Mouse (Mus musculus): ENCODE measurements around the gene Sec11a. TPM values are rescaled to one million over a fixed set of nuclear protein-coding genes. Genes with fewer than 3 reads are reported as not detected.

The Sec11a gene
- total RNA-seq, 1 experiment: 171 TPM

DNA sequence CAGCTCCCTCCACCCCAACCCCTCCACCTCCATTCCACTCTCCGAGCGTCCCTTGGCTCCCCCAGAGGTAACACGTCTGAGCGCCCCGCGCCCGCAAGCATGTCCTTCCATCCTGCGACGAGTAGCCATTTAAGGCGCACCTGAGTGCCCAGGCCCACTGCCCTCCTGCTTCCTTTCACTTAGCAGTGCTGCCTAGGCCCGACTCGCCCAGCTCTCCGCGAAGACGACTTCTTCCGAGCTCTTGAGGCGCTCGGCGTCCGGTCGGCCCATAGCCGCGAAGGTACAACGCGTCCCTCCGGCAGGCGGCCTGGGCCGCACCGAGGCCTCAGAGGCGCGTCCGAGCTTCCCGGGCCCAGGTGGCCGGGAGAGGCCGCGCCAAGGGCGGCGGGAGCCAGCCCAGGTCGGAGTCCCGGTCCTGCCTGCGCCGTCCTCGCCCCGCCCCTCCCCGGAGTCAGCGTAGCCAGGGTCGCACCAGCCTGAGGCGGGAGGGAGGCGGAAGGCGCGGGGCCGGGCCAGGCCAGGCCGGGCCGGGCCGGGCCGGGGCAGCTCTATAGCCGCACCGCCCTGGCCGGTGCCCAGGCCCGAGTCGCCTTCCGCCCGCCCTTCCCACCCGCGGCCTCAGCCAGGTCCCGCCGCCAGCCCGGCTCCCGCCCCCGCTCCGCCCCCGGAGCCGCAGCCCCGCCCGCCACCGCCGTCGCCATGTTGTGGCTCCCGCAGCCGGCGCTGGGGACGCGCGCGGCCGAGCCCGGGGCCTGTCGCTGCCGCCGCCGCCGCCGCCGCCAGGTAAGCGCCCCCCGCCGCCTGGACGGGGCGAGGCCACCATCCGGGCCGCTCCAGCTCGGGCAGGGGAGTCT, 45.6 kb upstream of the Sec11a start, which contains the start of gene Zfp592:
Gene Zfp592 (plus strand): TSS at position 702 of the 854 bp plus-strand sequence.
- H3K4me1 ChIP-seq (ENCODE audit: control insufficient read depth in 2 of 2, insufficient read depth in 2 of 2, low read length in 2 of 2, poor library complexity in 1 of 2): peaks cover 0 to 3% of the 10 kb centered on the region in 2 experiments; a peak in 2 of 4 replicates
- no peaks in the 10 kb centered on the region for H3K36me3 ChIP-seq (ENCODE audit: control insufficient read depth, insufficient read depth, low read length, poor library complexity, severe bottlenecking)
- in situ Hi-C loops (cut with MboI; ENCODE audit: low sequenced_read_pairs in 2 of 2, unreplicated experiment in 2 of 2): no loop called here
- no peaks in the 10 kb centered on the region for H3K9me3 ChIP-seq (ENCODE audit: control insufficient read depth, insufficient read depth, low read depth, low read length)
- H3K4me3 ChIP-seq (ENCODE audit: insufficient read depth in 1 of 2, low read depth in 1 of 2, low read length in 2 of 2, poor library complexity in 1 of 2, severe bottlenecking in 1 of 2): peak within 1 kb of the TSS; percentile 99 to 100
- peak; percentile 34 for DNase-seq (ENCODE audit: low read depth, low spot score)
- peak within 1 kb of the TSS; percentile 94 for H3K9ac ChIP-seq (ENCODE audit: insufficient read depth, low read depth, low read length, poor library complexity, severe bottlenecking)
- no peak for TF ChIP-seq ZNF384 (IDR thresholded peaks at IDR 0.05; ENCODE audit: low read depth, low read length)
- 0 out of 2 replicates have a peak, but pooled peaks have one; percentile 23 for TF ChIP-seq HCFC1 (IDR thresholded peaks at IDR 0.05; ENCODE audit: borderline replicate concordance, insufficient read depth, low read length)
- TF ChIP-seq MAFK (IDR thresholded peaks at IDR 0.05; ENCODE audit: insufficient read depth, low read depth, low read length): no peak
- H3K27ac ChIP-seq (ENCODE audit: insufficient read depth, low read depth, low read length, poor library complexity, severe bottlenecking): peak within 1 kb of the TSS; percentile 51

DNA sequence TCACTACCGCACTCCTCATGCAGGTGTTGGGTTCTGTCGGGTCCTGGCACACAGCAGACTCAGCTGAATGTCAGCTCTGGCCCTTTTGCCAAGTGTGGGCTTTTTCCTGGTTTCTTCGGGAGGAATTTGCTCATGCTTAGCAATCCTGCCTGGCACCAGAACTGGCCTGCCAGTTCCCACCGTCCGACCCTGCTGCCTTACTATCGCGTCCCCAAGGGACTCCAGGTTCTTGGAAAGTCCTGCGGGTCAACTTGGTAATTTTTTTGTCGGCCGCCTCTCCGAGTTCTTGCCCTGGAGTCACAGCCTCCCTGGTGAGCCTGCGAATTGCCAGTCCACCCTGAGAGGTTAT, 45.0 kb upstream of the Sec11a start:
- Histone ChIP-seq H3K36me3 (ENCODE audit: control insufficient read depth, insufficient read depth, low read length, poor library complexity, severe bottlenecking) (no peaks in the 10 kb centered on the region), H3K9ac (ENCODE audit: insufficient read depth, low read depth, low read length, poor library complexity, severe bottlenecking) (peak overlapping the region; percentile 94), H3K4me1 (ENCODE audit: control insufficient read depth in 2 of 2, insufficient read depth in 2 of 2, low read length in 2 of 2, poor library complexity in 1 of 2) (peaks cover 0 to 3% of the 10 kb centered on the region in 2 experiments; a peak in 2 of 4 replicates), H3K27ac (ENCODE audit: insufficient read depth, low read depth, low read length, poor library complexity, severe bottlenecking) (no peak overlapping the region), H3K9me3 (ENCODE audit: control insufficient read depth, insufficient read depth, low read depth, low read length) (no peaks in the 10 kb centered on the region), H3K4me3 (ENCODE audit: insufficient read depth in 1 of 2, low read depth in 1 of 2, low read length in 2 of 2, poor library complexity in 1 of 2, severe bottlenecking in 1 of 2) (peak overlapping the region; percentile 99 to 100)
- in situ Hi-C loops (cut with MboI; ENCODE audit: low sequenced_read_pairs in 2 of 2, unreplicated experiment in 2 of 2): no loop called here
- no peak for DNase-seq (ENCODE audit: low read depth, low spot score)
- TF ChIP-seq MAFK (IDR thresholded peaks at IDR 0.05; ENCODE audit: insufficient read depth, low read depth, low read length): no peak
- no peak for TF ChIP-seq ZNF384 (IDR thresholded peaks at IDR 0.05; ENCODE audit: low read depth, low read length)
- no peak for TF ChIP-seq CHD2 (IDR thresholded peaks at IDR 0.05; ENCODE audit: low read depth, low read length)
- no peak for TF ChIP-seq ZC3H11A (IDR thresholded peaks at IDR 0.05; ENCODE audit: borderline replicate concordance, low read depth, low read length)
- no peak; the same call in 1 of the 2 replicates for TF ChIP-seq HCFC1 (IDR thresholded peaks at IDR 0.05; ENCODE audit: borderline replicate concordance, insufficient read depth, low read length)

DNA sequence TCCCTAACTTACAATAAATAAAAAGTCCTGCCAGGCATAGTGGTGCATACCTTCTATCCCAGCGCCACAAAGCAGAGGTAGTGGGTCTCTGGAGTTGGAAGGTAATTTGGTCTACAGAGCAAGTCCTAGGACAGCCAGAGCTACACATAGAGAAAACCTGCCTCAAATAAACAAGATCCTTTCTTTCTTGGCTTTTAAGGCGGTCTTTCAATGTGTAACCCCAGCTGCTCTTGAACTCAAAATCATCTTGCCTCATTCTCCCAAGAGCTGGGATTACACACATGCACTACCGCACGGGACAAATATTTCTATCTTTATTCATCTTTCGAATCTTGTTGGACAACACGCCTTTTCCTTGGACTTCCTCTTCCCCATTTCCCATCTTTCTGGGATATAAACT, 44.5 kb upstream of the Sec11a start:
- no peak for DNase-seq (ENCODE audit: low read depth, low spot score)
- H3K4me3 ChIP-seq (ENCODE audit: insufficient read depth in 1 of 2, low read depth in 1 of 2, low read length in 2 of 2, poor library complexity in 1 of 2, severe bottlenecking in 1 of 2): peak overlapping the region; percentile 99 to 100; a peak in 2 of 4 replicates

DNA sequence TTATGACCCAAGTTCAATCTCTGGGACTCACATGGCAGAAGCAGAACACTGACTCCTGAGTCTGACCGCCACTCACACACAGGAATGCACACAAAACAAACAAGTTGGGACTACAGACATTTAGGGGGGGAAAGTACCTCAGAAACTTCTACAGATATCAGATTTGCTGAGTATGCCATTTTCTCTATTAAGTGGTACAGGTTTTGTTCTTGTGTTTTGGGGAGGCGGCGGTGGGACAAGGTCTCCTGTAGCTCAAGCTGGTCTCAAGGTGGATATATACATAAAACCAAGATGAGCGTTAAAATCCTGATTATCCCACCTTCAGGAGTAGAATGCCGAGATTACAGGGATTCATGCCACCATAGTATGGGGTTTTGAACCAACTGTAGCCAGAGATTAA, 44.0 kb upstream of the Sec11a start:
- no peak overlapping the region for H3K9ac ChIP-seq (ENCODE audit: insufficient read depth, low read depth, low read length, poor library complexity, severe bottlenecking)
- no peak overlapping the region for H3K27ac ChIP-seq (ENCODE audit: insufficient read depth, low read depth, low read length, poor library complexity, severe bottlenecking)
- H3K36me3 ChIP-seq (ENCODE audit: control insufficient read depth, insufficient read depth, low read length, poor library complexity, severe bottlenecking): no peaks in the 10 kb centered on the region
- peaks cover 0 to 3% of the 10 kb centered on the region in 2 experiments; a peak in 2 of 4 replicates for H3K4me1 ChIP-seq (ENCODE audit: control insufficient read depth in 2 of 2, insufficient read depth in 2 of 2, low read length in 2 of 2, poor library complexity in 1 of 2)
- no peak for DNase-seq (ENCODE audit: low read depth, low spot score)
- in situ Hi-C loops (cut with MboI; ENCODE audit: low sequenced_read_pairs in 2 of 2, unreplicated experiment in 2 of 2): no loop called here
- H3K4me3 ChIP-seq (ENCODE audit: insufficient read depth in 1 of 2, low read depth in 1 of 2, low read length in 2 of 2, poor library complexity in 1 of 2, severe bottlenecking in 1 of 2): no peak overlapping the region; a peak in 1 of 4 replicates
- TF ChIP-seq MAFK (IDR thresholded peaks at IDR 0.05; ENCODE audit: insufficient read depth, low read depth, low read length) (no peak; the same call in 1 of the 2 replicates), HCFC1 (IDR thresholded peaks at IDR 0.05; ENCODE audit: borderline replicate concordance, insufficient read depth, low read length) (no peak), ZNF384 (IDR thresholded peaks at IDR 0.05; ENCODE audit: low read depth, low read length) (no peak), CHD2 (IDR thresholded peaks at IDR 0.05; ENCODE audit: low read depth, low read length) (no peak), ZC3H11A (IDR thresholded peaks at IDR 0.05; ENCODE audit: borderline replicate concordance, low read depth, low read length) (no peak)
- H3K9me3 ChIP-seq (ENCODE audit: control insufficient read depth, insufficient read depth, low read depth, low read length): no peaks in the 10 kb centered on the region

More for the DNA sequence above, 44.5 kb upstream of the Sec11a start:
- H3K9me3 ChIP-seq (ENCODE audit: control insufficient read depth, insufficient read depth, low read depth, low read length): no peaks in the 10 kb centered on the region
- H3K4me1 ChIP-seq (ENCODE audit: control insufficient read depth in 2 of 2, insufficient read depth in 2 of 2, low read length in 2 of 2, poor library complexity in 1 of 2): peaks cover 0 to 3% of the 10 kb centered on the region in 2 experiments; a peak in 2 of 4 replicates
- H3K36me3 ChIP-seq (ENCODE audit: control insufficient read depth, insufficient read depth, low read length, poor library complexity, severe bottlenecking): no peaks in the 10 kb centered on the region
- in situ Hi-C loops (cut with MboI; ENCODE audit: low sequenced_read_pairs in 2 of 2, unreplicated experiment in 2 of 2): no loop called here
- H3K27ac ChIP-seq (ENCODE audit: insufficient read depth, low read depth, low read length, poor library complexity, severe bottlenecking): no peak overlapping the region
- no peak overlapping the region for H3K9ac ChIP-seq (ENCODE audit: insufficient read depth, low read depth, low read length, poor library complexity, severe bottlenecking)
- no peak for TF ChIP-seq ZNF384 (IDR thresholded peaks at IDR 0.05; ENCODE audit: low read depth, low read length)
- no peak for TF ChIP-seq HCFC1 (IDR thresholded peaks at IDR 0.05; ENCODE audit: borderline replicate concordance, insufficient read depth, low read length)
- no peak for TF ChIP-seq CHD2 (IDR thresholded peaks at IDR 0.05; ENCODE audit: low read depth, low read length)
- no peak for TF ChIP-seq MAFK (IDR thresholded peaks at IDR 0.05; ENCODE audit: insufficient read depth, low read depth, low read length)
- TF ChIP-seq ZC3H11A (IDR thresholded peaks at IDR 0.05; ENCODE audit: borderline replicate concordance, low read depth, low read length): no peak
